Mouse (Mus musculus) lung, postnatal 0 days (tissue): ENCODE measurements at regions not wholly inside any gene's neighbourhood (a gene's known extent, or its start where the extent isn't known, plus 50 kb on each side); places are given as distances from the start of the nearest gene placed in this dataset.
"Not testable (repeated sequence)": the region's sequence is repeated elsewhere in the genome, so short reads cannot be mapped to it uniquely, and the experiment has no call there.

Experiments
- ATAC-seq: fragments of 200-750 bp; cut with Nextera tagmentation; 2 replicates; pipeline ENCODE4 v1.8.0; 2017; ENCODE audit warnings: moderate library complexity
- DNase-seq: peaks from one replicate; pipeline ENCODE4 v3.0.0-alpha.2; 2016; ENCODE audit warnings: low spot score
- H3K27ac ChIP-seq: fragments of 300-500 bp; sonication (generic); 2 replicates; pipeline ENCODE4 v1.5.1; 2014; ENCODE audit warnings: antibody characterized with exemption, mild to moderate bottlenecking, low read length, mixed read lengths
- H3K27me3 ChIP-seq: fragments of 300-500 bp; sonication (generic); replicated peaks from 2 replicates; pipeline ENCODE4 v1.6.1; 2014; ENCODE audit warnings: low read length, mixed read lengths; ENCODE audit not compliant: insufficient read depth
- H3K36me3 ChIP-seq: fragments of 300-500 bp; sonication (generic); 2 replicates; pipeline ENCODE4 v1.6.1; 2014; ENCODE audit warnings: low read length, mixed read lengths; ENCODE audit not compliant: insufficient read depth
- H3K4me1 ChIP-seq: fragments of 300-500 bp; sonication (generic); 2 replicates; pipeline ENCODE4 v1.6.1; 2014; ENCODE audit warnings: antibody characterized with exemption, low read depth, low read length, mixed read lengths; ENCODE audit not compliant: insufficient read depth
- H3K4me2 ChIP-seq: fragments of 300-500 bp; sonication (generic); replicated peaks from 2 replicates; pipeline ENCODE4 v1.6.1; 2014; ENCODE audit warnings: low read depth, mild to moderate bottlenecking, low read length, moderate library complexity, mixed read lengths
- H3K4me3 ChIP-seq: fragments of 300-500 bp; sonication (generic); 2 replicates; pipeline ENCODE4 v1.5.1; 2014; ENCODE audit warnings: low read depth, low read length
- H3K9ac ChIP-seq: fragments of 300-500 bp; sonication (generic); replicated peaks from 2 replicates; pipeline ENCODE4 v1.6.1; 2014; ENCODE audit warnings: low read depth, mild to moderate bottlenecking
- H3K9me3 ChIP-seq: fragments of 300-500 bp; sonication (generic); 2 replicates; pipeline ENCODE4 v1.6.1; 2016; ENCODE audit warnings: low read length, mixed read lengths
- CTCF ChIP-seq: IDR thresholded peaks from 2 replicates; pipeline ENCODE4 v1.5.1; 2016; ENCODE audit warnings: antibody characterized with exemption, mild to moderate bottlenecking
- EP300 ChIP-seq: IDR thresholded peaks from 2 replicates; pipeline ENCODE4 v1.6.1; 2016; ENCODE audit warnings: antibody characterized with exemption, mild to moderate bottlenecking, control low read depth
- WGBS: fragments of 180-500 bp; shearing (Covaris S2); extraction: QIAGEN DNeasy Blood & Tissue Kit; methylation state at CpG from one replicate; pipeline ENCODE4 v1.1.7; 2014; 5-methylcytosine and 5-hydroxymethylcytosine counted together

DNA sequence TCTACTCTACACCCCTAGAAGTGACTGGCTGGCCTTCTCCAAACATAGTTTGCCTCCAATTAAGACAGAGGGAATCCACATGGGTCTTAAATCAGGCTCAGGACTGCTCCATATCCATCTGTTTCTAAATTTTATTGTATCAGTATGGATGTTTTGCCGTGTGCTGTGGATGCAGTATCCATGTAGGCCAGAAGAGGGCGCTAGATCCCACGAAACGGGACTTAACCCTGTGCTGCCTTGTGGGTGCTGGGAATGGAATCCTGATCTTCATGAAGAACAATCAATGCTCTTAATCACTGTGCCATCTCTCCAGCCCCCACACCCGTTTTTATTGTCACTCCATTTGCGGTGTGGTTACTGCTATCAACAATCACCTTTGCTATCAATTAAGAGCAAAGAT is 465.3 kb upstream of the Slc35b3 start:
- TF ChIP-seq CTCF (peak; percentile 34), EP300 (no peak)
- H3K4me1 ChIP-seq = no peaks in the 10 kb centered on the region
- H3K9ac ChIP-seq = no peak overlapping the region
- no peaks in the 10 kb centered on the region for H3K27me3 ChIP-seq
- H3K4me3 ChIP-seq = no peak overlapping the region
- DNase-seq (no peak), ATAC-seq (no peak)
- no peaks in the 10 kb centered on the region for H3K9me3 ChIP-seq
- H3K36me3 ChIP-seq = no peaks in the 10 kb centered on the region
- no peak overlapping the region for H3K27ac ChIP-seq
- WGBS = 60% methylated on average over 6 of the region's 6 CpGs
- H3K4me2 ChIP-seq = no peak overlapping the region

DNA sequence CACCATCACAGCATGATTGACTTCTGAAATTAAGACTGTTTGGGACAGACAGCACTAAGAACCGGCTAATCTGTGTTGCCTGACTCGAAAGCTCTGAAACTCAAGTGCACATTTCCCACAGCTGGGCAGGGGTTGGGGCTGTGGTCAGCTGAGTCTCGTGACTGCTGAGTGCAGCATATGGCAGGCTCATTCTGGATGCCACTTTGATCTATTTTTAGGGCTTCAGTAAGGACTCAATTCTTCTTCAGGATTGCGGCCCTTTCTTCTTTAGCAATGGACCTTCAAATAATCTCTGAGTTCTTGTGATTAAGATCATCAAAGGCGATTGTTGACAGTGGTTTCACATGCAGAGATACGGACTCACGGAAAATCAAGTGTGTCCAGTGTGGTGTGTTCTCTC is 457.5 kb upstream of the Slc35b3 start:
- no peaks in the 10 kb centered on the region for H3K9me3 ChIP-seq
- H3K9ac ChIP-seq = no peak overlapping the region
- DNase-seq (no peak), ATAC-seq (no peak)
- no peak overlapping the region for H3K27ac ChIP-seq
- H3K36me3 ChIP-seq = no peaks in the 10 kb centered on the region
- TF ChIP-seq CTCF = no peak
- TF ChIP-seq EP300 = no peak
- no peak overlapping the region for H3K4me3 ChIP-seq
- H3K4me2 ChIP-seq = no peak overlapping the region
- no peaks in the 10 kb centered on the region; the same call in 1 of the 2 replicates for H3K4me1 ChIP-seq
- WGBS = 36% methylated on average over 7 of the region's 7 CpGs
- H3K27me3 ChIP-seq = no peaks in the 10 kb centered on the region

DNA sequence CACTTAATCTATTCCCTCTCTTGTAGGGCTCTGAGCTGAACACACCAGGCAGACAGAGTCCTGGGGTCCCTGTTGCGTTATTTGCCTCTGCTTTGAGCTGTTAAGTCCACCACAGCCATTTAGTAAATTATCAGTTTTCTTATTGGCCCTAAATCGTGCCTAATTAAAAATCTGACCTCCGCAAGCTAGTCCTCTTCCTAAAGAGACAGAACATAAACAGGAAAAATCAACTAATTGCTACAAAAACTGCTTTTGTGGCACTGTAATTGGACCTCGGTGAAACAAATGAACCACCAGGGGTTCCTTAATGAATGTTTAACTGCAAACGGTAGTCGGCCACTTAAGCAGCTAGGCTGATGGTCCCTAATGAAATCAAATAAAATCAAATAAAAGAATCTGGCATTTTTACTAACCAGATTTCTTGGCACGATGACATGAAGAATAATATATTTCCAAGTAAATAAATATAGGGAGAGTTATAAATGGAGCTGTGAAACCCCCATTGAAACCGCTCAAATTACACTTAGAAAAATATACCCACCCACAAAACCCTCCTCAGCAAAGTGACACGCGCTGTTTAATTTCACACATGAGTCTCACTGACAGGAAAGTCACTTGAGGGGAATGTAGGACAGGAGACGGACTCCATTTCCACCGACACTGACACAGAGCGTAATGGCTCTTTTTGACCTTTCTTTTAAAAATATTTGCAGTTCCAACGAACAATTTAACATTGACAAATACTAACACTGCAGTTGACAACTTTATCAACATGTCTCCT is 451.0 kb upstream of the Slc35b3 start:
- TF ChIP-seq CTCF = no peak
- Histone ChIP-seq H3K36me3 (no peaks in the 10 kb centered on the region), H3K27me3 (no peaks in the 10 kb centered on the region), H3K27ac (no peak overlapping the region), H3K4me3 (no peak overlapping the region), H3K9me3 (no peaks in the 10 kb centered on the region), H3K4me1 (no peaks in the 10 kb centered on the region), H3K9ac (no peak overlapping the region), H3K4me2 (no peak overlapping the region)
- no peak for DNase-seq
- ATAC-seq = no peak
- 66% methylated on average over 14 of the region's 14 CpGs for WGBS

DNA sequence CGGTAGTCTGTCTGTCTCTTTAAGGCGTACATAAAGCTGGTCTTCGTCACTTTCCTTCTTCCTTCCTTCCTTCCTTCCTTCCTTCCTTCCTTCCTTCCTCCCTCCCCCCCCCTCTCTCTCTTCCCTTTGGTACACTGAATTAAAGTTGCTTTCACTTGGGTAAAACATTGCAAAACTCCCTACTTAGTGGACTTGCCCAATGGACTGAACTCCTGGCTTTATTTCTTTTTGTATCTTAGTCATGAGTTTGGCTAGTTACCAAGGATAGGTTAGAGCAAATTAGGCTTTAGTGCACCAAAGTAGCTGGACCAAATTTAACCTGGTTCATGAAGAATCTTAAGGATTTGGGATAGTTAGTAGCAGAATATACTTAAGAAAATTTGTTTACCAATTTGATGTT is 431.9 kb upstream of the Slc35b3 start:
- H3K9me3 ChIP-seq = no peaks in the 10 kb centered on the region
- no peaks in the 10 kb centered on the region for H3K4me1 ChIP-seq
- H3K4me3 ChIP-seq = no peak overlapping the region
- TF ChIP-seq CTCF (no peak), EP300 (no peak)
- H3K4me2 ChIP-seq = no peak overlapping the region
- 68% methylated on average over 3 of the region's 3 CpGs for WGBS
- DNase-seq (no peak), ATAC-seq (no peak)
- H3K27ac ChIP-seq = no peak overlapping the region
- H3K36me3 ChIP-seq = no peaks in the 10 kb centered on the region
- no peaks in the 10 kb centered on the region for H3K27me3 ChIP-seq
- H3K9ac ChIP-seq = no peak overlapping the region

DNA sequence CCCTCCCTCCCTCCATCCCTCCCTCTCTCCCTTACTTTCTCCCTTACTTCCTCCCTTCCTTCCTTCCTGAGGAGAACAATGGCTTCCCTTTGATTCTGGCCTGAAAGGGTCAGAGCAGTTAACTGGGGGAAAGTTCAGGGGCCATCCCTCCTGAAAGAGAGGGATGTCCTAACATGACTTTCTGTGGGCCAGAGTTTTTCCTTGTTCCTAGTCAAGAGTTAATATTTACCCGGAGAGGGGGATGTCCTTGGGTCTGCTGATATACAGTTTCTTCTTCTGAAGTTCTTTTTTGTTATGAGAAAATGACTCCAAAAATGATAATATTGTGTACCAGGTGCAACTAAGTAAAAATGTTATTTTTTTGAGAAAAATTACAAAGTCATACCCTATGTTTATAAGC is 431.5 kb upstream of the Slc35b3 start:
- not testable (repeated sequence) for H3K27ac ChIP-seq, ATAC-seq, H3K9ac ChIP-seq, H3K4me3 ChIP-seq, H3K9me3 ChIP-seq, H3K27me3 ChIP-seq, H3K36me3 ChIP-seq, H3K4me1 ChIP-seq, DNase-seq, H3K4me2 ChIP-seq
- WGBS = 70% methylated on average over 1 of the region's 1 CpGs

DNA sequence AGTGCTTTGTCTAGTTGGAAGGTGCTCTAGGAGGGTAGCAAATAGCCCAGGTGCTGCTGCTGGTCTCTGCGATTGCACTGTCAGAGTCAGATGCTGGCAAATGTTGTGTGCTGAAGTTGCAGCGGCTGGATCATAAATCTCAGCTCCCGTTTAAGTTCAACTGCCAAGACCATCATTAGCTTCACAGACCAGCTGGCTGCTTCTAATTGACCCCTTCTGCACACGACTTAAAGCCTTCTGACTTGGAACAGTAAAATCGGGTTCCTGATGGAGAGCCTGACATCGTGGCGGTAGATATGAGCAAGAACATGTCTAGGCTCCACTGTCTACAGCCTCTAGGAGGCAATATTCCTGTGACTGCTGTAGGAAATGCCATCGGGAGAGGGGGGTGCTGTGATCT is 416.0 kb upstream of the Slc35b3 start:
- DNase-seq (peak; percentile 7), ATAC-seq (no peak)
- Histone ChIP-seq H3K9me3 (no peaks in the 10 kb centered on the region), H3K27me3 (no peaks in the 10 kb centered on the region), H3K27ac (no peak overlapping the region), H3K36me3 (no peaks in the 10 kb centered on the region), H3K4me3 (no peak overlapping the region), H3K9ac (no peak overlapping the region), H3K4me1 (no peaks in the 10 kb centered on the region), H3K4me2 (no peak overlapping the region)
- 63% methylated on average over 8 of the region's 8 CpGs for whole genome bisulfite sequencing
- TF ChIP-seq CTCF (no peak), EP300 (no peak)

DNA sequence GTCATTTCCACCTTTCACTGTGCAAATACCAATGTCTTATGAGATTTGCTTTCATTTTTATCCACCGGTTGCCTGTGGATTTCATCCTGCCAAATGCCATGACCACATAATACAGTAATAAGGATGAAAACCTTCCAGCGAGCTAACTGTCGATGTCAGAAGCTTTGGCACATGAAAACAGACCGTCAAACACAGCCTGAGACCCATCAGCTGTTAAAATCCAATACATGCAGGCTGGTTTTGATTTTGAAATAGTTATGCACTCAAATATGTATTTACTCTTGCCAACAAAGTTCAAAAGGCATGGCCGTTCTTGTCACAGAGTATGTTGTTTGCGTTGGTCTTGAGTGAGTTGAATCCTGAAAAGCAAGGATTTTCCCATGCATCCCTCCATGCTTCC is 415.6 kb upstream of the Slc35b3 start:
- Histone ChIP-seq H3K36me3 (no peaks in the 10 kb centered on the region), H3K9ac (no peak overlapping the region), H3K4me2 (no peak overlapping the region), H3K27ac (no peak overlapping the region), H3K9me3 (no peaks in the 10 kb centered on the region), H3K4me1 (no peaks in the 10 kb centered on the region), H3K4me3 (no peak overlapping the region), H3K27me3 (no peaks in the 10 kb centered on the region)
- DNase-seq (peak; percentile 53), ATAC-seq (peak; percentile 32; the same call in 1 of the 2 replicates)
- TF ChIP-seq EP300 (no peak), CTCF (no peak)
- 47% methylated on average over 6 of the region's 6 CpGs for WGBS
